Mouse (Mus musculus): ENCODE measurements around the gene Rnf123.
"Not testable (repeated sequence)": the region's sequence is repeated elsewhere in the genome, so short reads cannot be mapped to it uniquely, and the experiment has no call there.

Gene Rnf123

GRCm38 (mm10) chr9:108048566-108048955 lies 34.6 kb downstream of the Rnf123 start:
- Histone ChIP-seq H3K36me3 (ENCODE audit: control insufficient read depth, insufficient read depth, low read length, poor library complexity, severe bottlenecking) (peaks cover 8% of the 10 kb centered on the region), H3K27me3 (ENCODE audit: control insufficient read depth, insufficient read depth, low read length, poor library complexity, severe bottlenecking) (no peaks in the 10 kb centered on the region)
- DNase-seq (ENCODE audit: low read depth, low spot score) = no peak

- peaks cover 8% of the 10 kb centered on the region for H3K36me3 ChIP-seq (ENCODE audit: control insufficient read depth, insufficient read depth, low read length, poor library complexity, severe bottlenecking)
- no peaks in the 10 kb centered on the region for H3K27me3 ChIP-seq (ENCODE audit: control insufficient read depth, insufficient read depth, low read length, poor library complexity, severe bottlenecking)
- no peak for DNase-seq (ENCODE audit: low read depth, low spot score)
Observed at GRCm38 (mm10) chr9:108047601-108048565, 35.3 kb downstream of the Rnf123 start.

GRCm38 (mm10) chr9:108046582-108046981 lies 36.6 kb downstream of the Rnf123 start:
- peaks cover 6% of the 10 kb centered on the region for H3K36me3 ChIP-seq (ENCODE audit: control insufficient read depth, insufficient read depth, low read length, poor library complexity, severe bottlenecking)
- no peak for DNase-seq (ENCODE audit: low read depth, low spot score)

GRCm38 (mm10) chr9:108044751-108045492 lies 38.2 kb downstream of the Rnf123 start:
- H3K36me3 ChIP-seq (ENCODE audit: control insufficient read depth, insufficient read depth, low read length, poor library complexity, severe bottlenecking) = peaks cover 7% of the 10 kb centered on the region
- DNase-seq (ENCODE audit: low read depth, low spot score) = no peak

More at GRCm38 (mm10) chr9:108046582-108046981, 36.6 kb downstream of the Rnf123 start:
- no peaks in the 10 kb centered on the region for H3K27me3 ChIP-seq (ENCODE audit: control insufficient read depth, insufficient read depth, low read length, poor library complexity, severe bottlenecking)

GRCm38 (mm10) chr9:108035331-108036156 lies 47.6 kb downstream of the Rnf123 start:
- no peaks in the 10 kb centered on the region for H3K27me3 ChIP-seq (ENCODE audit: control insufficient read depth, insufficient read depth, low read length, poor library complexity, severe bottlenecking)
- peak; percentile 67 for DNase-seq (ENCODE audit: low read depth, low spot score)

More at GRCm38 (mm10) chr9:108044751-108045492, 38.2 kb downstream of the Rnf123 start:
- no peaks in the 10 kb centered on the region for H3K27me3 ChIP-seq (ENCODE audit: control insufficient read depth, insufficient read depth, low read length, poor library complexity, severe bottlenecking)

GRCm38 (mm10) chr9:108032126-108032525 lies 51.0 kb downstream of the Rnf123 start:
- H3K36me3 ChIP-seq (ENCODE audit: control insufficient read depth, insufficient read depth, low read length, poor library complexity, severe bottlenecking) = peaks cover 17% of the 10 kb centered on the region
- DNase-seq (ENCODE audit: low read depth, low spot score) = no peak
- H3K27me3 ChIP-seq (ENCODE audit: control insufficient read depth, insufficient read depth, low read length, poor library complexity, severe bottlenecking) = no peaks in the 10 kb centered on the region

More at GRCm38 (mm10) chr9:108035331-108036156, 47.6 kb downstream of the Rnf123 start:
- peaks cover 14% of the 10 kb centered on the region for H3K36me3 ChIP-seq (ENCODE audit: control insufficient read depth, insufficient read depth, low read length, poor library complexity, severe bottlenecking)

- peaks cover 16% of the 10 kb centered on the region for H3K36me3 ChIP-seq (ENCODE audit: control insufficient read depth, insufficient read depth, low read length, poor library complexity, severe bottlenecking)
- no peaks in the 10 kb centered on the region for H3K27me3 ChIP-seq (ENCODE audit: control insufficient read depth, insufficient read depth, low read length, poor library complexity, severe bottlenecking)
- peak; percentile 13 for DNase-seq (ENCODE audit: low read depth, low spot score)
Observed at GRCm38 (mm10) chr9:108027867-108028266, 55.3 kb downstream of the Rnf123 start.

- Histone ChIP-seq H3K36me3 (ENCODE audit: control insufficient read depth, insufficient read depth, low read length, poor library complexity, severe bottlenecking) (peaks cover 11% of the 10 kb centered on the region), H3K27me3 (ENCODE audit: control insufficient read depth, insufficient read depth, low read length, poor library complexity, severe bottlenecking) (no peaks in the 10 kb centered on the region)
- DNase-seq (ENCODE audit: low read depth, low spot score) = peak; percentile 49
Observed at GRCm38 (mm10) chr9:108026584-108026983, 56.6 kb downstream of the Rnf123 start.

- no peak for DNase-seq (ENCODE audit: low read depth, low spot score)
- Histone ChIP-seq H3K36me3 (ENCODE audit: control insufficient read depth, insufficient read depth, low read length, poor library complexity, severe bottlenecking) (peaks cover 8% of the 10 kb centered on the region), H3K27me3 (ENCODE audit: control insufficient read depth, insufficient read depth, low read length, poor library complexity, severe bottlenecking) (no peaks in the 10 kb centered on the region)
Observed at GRCm38 (mm10) chr9:108023216-108023615, 59.9 kb downstream of the Rnf123 start.

- Histone ChIP-seq H3K27me3 (ENCODE audit: control insufficient read depth, insufficient read depth, low read length, poor library complexity, severe bottlenecking) (no peaks in the 10 kb centered on the region), H3K36me3 (ENCODE audit: control insufficient read depth, insufficient read depth, low read length, poor library complexity, severe bottlenecking) (peaks cover 4% of the 10 kb centered on the region)
- DNase-seq (ENCODE audit: low read depth, low spot score) = no peak
Observed at GRCm38 (mm10) chr9:108020741-108021140, 62.4 kb downstream of the Rnf123 start.

- Histone ChIP-seq H3K27me3 (ENCODE audit: control insufficient read depth, insufficient read depth, low read length, poor library complexity, severe bottlenecking) (no peaks in the 10 kb centered on the region), H3K36me3 (ENCODE audit: control insufficient read depth, insufficient read depth, low read length, poor library complexity, severe bottlenecking) (0 out of 2 replicates have a peak, but pooled peaks cover 4% of the 10 kb centered on the region)
- DNase-seq (ENCODE audit: low read depth, low spot score) = no peak
Observed at GRCm38 (mm10) chr9:108017127-108017526, 66.0 kb downstream of the Rnf123 start.

- not testable (repeated sequence) for H3K36me3 ChIP-seq (ENCODE audit: control insufficient read depth, insufficient read depth, low read length, poor library complexity, severe bottlenecking); H3K27me3 ChIP-seq (ENCODE audit: control insufficient read depth, insufficient read depth, low read length, poor library complexity, severe bottlenecking)
- DNase-seq (ENCODE audit: low read depth, low spot score) = peak; percentile 24
Observed at GRCm38 (mm10) chr9:108013577-108013976, 69.6 kb downstream of the Rnf123 start.

- no peak for DNase-seq (ENCODE audit: low read depth, low spot score)
- Histone ChIP-seq H3K36me3 (ENCODE audit: control insufficient read depth, insufficient read depth, low read length, poor library complexity, severe bottlenecking) (0 out of 2 replicates have a peak, but pooled peaks cover 4% of the 10 kb centered on the region), H3K27me3 (ENCODE audit: control insufficient read depth, insufficient read depth, low read length, poor library complexity, severe bottlenecking) (no peaks in the 10 kb centered on the region)
Observed at GRCm38 (mm10) chr9:108010385-108010784, 72.8 kb downstream of the Rnf123 start.

- DNase-seq (ENCODE audit: low read depth, low spot score) = no peak
Observed at GRCm38 (mm10) chr9:108008041-108008440, 75.1 kb downstream of the Rnf123 start.

More at GRCm38 (mm10) chr9:108008041-108008440, 75.1 kb downstream of the Rnf123 start:
- H3K27me3 ChIP-seq (ENCODE audit: control insufficient read depth, insufficient read depth, low read length, poor library complexity, severe bottlenecking) = no peaks in the 10 kb centered on the region; the same call in 1 of the 2 replicates
- no peaks in the 10 kb centered on the region for H3K36me3 ChIP-seq (ENCODE audit: control insufficient read depth, insufficient read depth, low read length, poor library complexity, severe bottlenecking)

All from splenic B cell, adult 2 months (primary cell).